Mouse (Mus musculus): ENCODE data around the gene Gtpbp2.

Gtpbp2 gene

GRCm38 (mm10) chr17:46152847-46153782 is 7.7 kb upstream of the Gtpbp2 start, which contains the start of gene Mad2l1bp:
Gene Mad2l1bp (minus strand): TSS chr17:46153553.
- in situ Hi-C loops (cut with MboI; ENCODE audit: low sequenced_read_pairs), result no loop called here

GRCm38 (mm10) chr17:46154336-46154735 is 6.5 kb upstream of the Gtpbp2 start:
- in situ Hi-C loops (cut with MboI; ENCODE audit: low sequenced_read_pairs), result no loop called here

GRCm38 (mm10) chr17:46156680-46157079 is 4.2 kb upstream of the Gtpbp2 start:
- in situ Hi-C loops (cut with MboI; ENCODE audit: low sequenced_read_pairs), result no loop called here

- in situ Hi-C loops (cut with MboI; ENCODE audit: low sequenced_read_pairs), result no loop called here
These were observed 3.7 kb upstream of the Gtpbp2 start for GRCm38 (mm10) chr17:46157131-46157530.

- in situ Hi-C loops (cut with MboI; ENCODE audit: low sequenced_read_pairs), result no loop called here
These were observed 1.6 kb upstream of the Gtpbp2 start for GRCm38 (mm10) chr17:46159236-46159635.

- in situ Hi-C loops (cut with MboI; ENCODE audit: low sequenced_read_pairs), result no loop called here
These were observed 656 bp upstream of the Gtpbp2 start for GRCm38 (mm10) chr17:46160090-46160662.

GRCm38 (mm10) chr17:46161179-46161578 is 347 bp downstream of the Gtpbp2 start:
- in situ Hi-C loops (cut with MboI; ENCODE audit: low sequenced_read_pairs), result no loop called here

GRCm38 (mm10) chr17:46161710-46162109 is 878 bp downstream of the Gtpbp2 start:
- in situ Hi-C loops (cut with MboI; ENCODE audit: low sequenced_read_pairs), result no loop called here

- in situ Hi-C loops (cut with MboI; ENCODE audit: low sequenced_read_pairs), result no loop called here
These were observed 1.7 kb downstream of the Gtpbp2 start for GRCm38 (mm10) chr17:46162551-46162950.

- in situ Hi-C loops (cut with MboI; ENCODE audit: low sequenced_read_pairs), result no loop called here
These were observed 2.2 kb downstream of the Gtpbp2 start for GRCm38 (mm10) chr17:46162951-46163421.

- in situ Hi-C loops (cut with MboI; ENCODE audit: low sequenced_read_pairs), result no loop called here
These were observed 3.5 kb downstream of the Gtpbp2 start for GRCm38 (mm10) chr17:46164301-46164700.

GRCm38 (mm10) chr17:46164791-46165190 is 4.0 kb downstream of the Gtpbp2 start:
- in situ Hi-C loops (cut with MboI; ENCODE audit: low sequenced_read_pairs), result no loop called here

GRCm38 (mm10) chr17:46165460-46165859 is 4.6 kb downstream of the Gtpbp2 start:
- in situ Hi-C loops (cut with MboI; ENCODE audit: low sequenced_read_pairs), result no loop called here

- in situ Hi-C loops (cut with MboI; ENCODE audit: low sequenced_read_pairs), result no loop called here
These were observed 5.4 kb downstream of the Gtpbp2 start for GRCm38 (mm10) chr17:46166270-46166669.

GRCm38 (mm10) chr17:46167014-46167413 is 6.2 kb downstream of the Gtpbp2 start:
- in situ Hi-C loops (cut with MboI; ENCODE audit: low sequenced_read_pairs), result no loop called here

- in situ Hi-C loops (cut with MboI; ENCODE audit: low sequenced_read_pairs), result no loop called here
These were observed 7.5 kb downstream of the Gtpbp2 start for GRCm38 (mm10) chr17:46168318-46168717.

- in situ Hi-C loops (cut with MboI; ENCODE audit: low sequenced_read_pairs), result no loop called here
These were observed 7.9 kb downstream of the Gtpbp2 start for GRCm38 (mm10) chr17:46168768-46169167.

- in situ Hi-C loops (cut with MboI; ENCODE audit: low sequenced_read_pairs), result no loop called here
These were observed 9.7 kb downstream of the Gtpbp2 start for GRCm38 (mm10) chr17:46170538-46170937.

GRCm38 (mm10) chr17:46182273-46182672 is 21.4 kb downstream of the Gtpbp2 start:
- in situ Hi-C loops (cut with MboI; ENCODE audit: low sequenced_read_pairs), result no loop called here

- in situ Hi-C loops (cut with MboI; ENCODE audit: low sequenced_read_pairs), result no loop called here
These were observed 28.0 kb downstream of the Gtpbp2 start for GRCm38 (mm10) chr17:46188829-46189228.

GRCm38 (mm10) chr17:46201151-46201550 is 40.3 kb downstream of the Gtpbp2 start:
- in situ Hi-C loops (cut with MboI; ENCODE audit: low sequenced_read_pairs), result loop anchor here (25.0 kb wide), 1 partner anchor 761 kb away; no protein-coding TSS in a partner anchor

Data from CH12F3 (cell line).